Mouse (Mus musculus) adrenal gland, postnatal 4 days (tissue): ENCODE data around the gene Nkx3-2. TPM values are rescaled to one million over a fixed set of nuclear protein-coding genes. Genes with fewer than 3 reads are reported as not detected.

ENCODE experiments used
- DNase-seq, 2 experiments: peaks; one replicate each; pipeline ENCODE4 v3.0.0; 2021 to 2022; ENCODE audit warnings: low spot score in 2 of 2, mixed read lengths in 2 of 2
- total RNA-seq, 2 experiments: library from RNA; stranded (reverse); gene quantifications; 2 replicates each; pipeline ENCODE4 v1.2.3; 2021

The Nkx3-2 gene
- total RNA-seq, 2 experiments from 2014 or later: not detected

DNA sequence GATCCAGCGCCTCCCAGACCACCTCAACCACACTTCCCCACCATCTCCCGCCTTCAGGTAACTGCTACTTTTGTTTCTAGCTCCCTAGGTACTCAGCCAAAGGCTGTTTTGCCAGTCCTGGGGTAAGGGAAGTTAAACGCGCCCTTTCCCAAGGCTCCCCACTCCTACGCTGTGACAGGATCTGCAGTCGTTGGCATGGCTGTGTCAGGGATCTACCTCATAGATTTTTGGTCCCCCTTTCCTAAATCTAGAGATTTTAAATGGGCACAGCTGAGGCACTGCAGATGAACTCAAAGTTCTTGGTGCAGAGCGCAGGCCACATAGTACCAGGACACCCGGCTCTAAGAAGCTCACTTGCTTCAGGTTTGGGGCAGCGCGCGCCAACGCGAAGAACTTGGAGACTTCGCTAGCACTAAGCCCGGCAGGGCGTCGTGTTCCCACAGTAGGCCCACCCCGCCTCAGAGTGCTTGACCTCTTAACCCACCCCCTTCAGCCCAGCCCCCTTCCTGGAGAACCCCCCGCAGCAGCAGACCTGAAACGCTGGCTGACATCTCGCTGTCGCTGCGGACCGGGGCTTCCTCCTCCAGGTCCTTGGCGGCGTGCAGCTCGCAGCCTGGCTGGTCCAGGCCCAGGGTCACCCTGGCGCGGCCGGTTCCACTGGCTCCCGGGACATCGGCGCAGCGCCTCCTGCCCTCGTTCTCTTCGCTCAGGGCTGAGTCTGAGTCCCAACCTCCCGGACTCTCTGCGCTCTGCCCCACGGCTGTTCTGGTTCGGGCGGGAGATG, 1.2 kb downstream of the Nkx3-2 start:
- no peak for DNase-seq

- DNase-seq: no peak
Observed at GRCm38 (mm10) chr5:41762141-41762946, 2.0 kb downstream of the Nkx3-2 start.

- DNase-seq: no peak
Observed at GRCm38 (mm10) chr5:41761509-41762140, 2.7 kb downstream of the Nkx3-2 start.

- DNase-seq: no peak
Observed at GRCm38 (mm10) chr5:41760831-41761508, 3.3 kb downstream of the Nkx3-2 start.

GRCm38 (mm10) chr5:41760071-41760470, 4.2 kb downstream of the Nkx3-2 start:
- DNase-seq: no peak

GRCm38 (mm10) chr5:41758671-41759639, 5.3 kb downstream of the Nkx3-2 start:
- no peak for DNase-seq

- no peak for DNase-seq
Observed at GRCm38 (mm10) chr5:41757338-41757737, 7.0 kb downstream of the Nkx3-2 start.

GRCm38 (mm10) chr5:41756396-41756795, 7.9 kb downstream of the Nkx3-2 start:
- DNase-seq: no peak

- DNase-seq: no peak
Observed at GRCm38 (mm10) chr5:41755373-41755960, 8.8 kb downstream of the Nkx3-2 start.

DNA sequence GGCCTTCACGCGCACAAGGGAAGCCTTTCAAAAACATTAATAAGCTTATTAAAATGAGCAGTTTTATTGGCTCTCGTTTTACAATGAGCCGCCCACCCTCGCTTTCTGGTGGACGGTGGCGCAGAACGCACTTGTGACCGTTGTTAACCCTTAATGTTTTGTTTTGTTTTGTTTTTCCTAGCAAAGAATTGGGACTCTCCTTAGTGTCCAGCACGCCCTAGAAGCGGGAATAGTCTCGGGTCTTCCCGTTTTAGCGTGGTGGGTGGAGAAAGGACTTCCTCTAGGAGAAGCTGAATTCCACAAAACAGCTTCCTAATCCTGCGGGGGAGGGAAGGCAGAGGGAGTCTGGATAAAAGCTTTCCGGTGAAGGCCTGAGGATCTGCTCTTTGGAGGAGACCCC, 9.5 kb downstream of the Nkx3-2 start:
- DNase-seq: no peak

GRCm38 (mm10) chr5:41754226-41754775, 10.0 kb downstream of the Nkx3-2 start:
- no peak for DNase-seq

- no peak for DNase-seq
Observed at GRCm38 (mm10) chr5:41752721-41753120, 11.6 kb downstream of the Nkx3-2 start.

DNA sequence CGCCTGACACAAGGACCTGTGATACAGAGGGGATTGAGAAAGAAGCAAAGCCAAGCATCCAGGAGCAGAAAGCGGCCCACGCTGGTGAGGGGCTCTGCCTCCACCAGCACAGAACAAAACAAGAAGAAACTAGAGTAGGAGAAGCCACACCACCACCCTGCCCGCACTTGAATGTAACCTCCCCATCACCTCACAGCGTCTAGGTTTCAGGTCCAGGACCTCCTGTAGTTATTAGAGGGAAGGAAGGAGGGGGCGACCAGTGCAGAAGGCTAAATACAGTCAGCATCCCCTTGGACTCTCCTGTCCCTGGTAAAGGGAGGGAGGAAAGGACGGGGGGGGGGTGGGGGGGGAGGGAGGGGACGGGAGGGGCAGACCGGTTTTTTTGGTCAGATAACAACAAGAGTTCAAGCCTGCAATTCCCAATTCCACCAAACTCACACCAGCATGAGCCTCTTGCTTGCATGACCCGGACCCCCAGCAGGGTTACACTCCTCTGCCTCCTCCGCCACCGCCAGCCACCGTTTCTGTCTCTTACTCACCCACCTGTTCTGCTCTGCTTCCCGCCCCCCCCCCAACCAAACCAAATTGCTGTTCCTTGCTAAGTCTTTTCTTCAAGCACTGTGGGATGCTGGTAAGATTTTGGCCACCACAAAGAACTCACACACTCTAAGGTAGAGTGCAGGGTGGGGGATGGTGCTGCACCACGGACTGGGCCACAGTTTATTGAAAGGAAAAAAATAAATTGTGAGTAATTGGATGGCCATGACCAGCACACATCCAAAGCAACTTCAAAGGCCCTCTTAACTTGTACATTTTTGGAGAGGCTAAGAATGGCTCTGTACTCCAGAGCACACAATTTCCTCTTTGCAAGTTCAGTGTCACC, 19.2 kb downstream of the Nkx3-2 start:
- DNase-seq: no peak

- no peak for DNase-seq
Observed at GRCm38 (mm10) chr5:41744234-41744633, 20.1 kb downstream of the Nkx3-2 start.

- no peak for DNase-seq
Observed at GRCm38 (mm10) chr5:41738817-41739216, 25.5 kb downstream of the Nkx3-2 start.

GRCm38 (mm10) chr5:41737039-41737438, 27.3 kb downstream of the Nkx3-2 start:
- DNase-seq: no peak

- no peak for DNase-seq
Observed at GRCm38 (mm10) chr5:41727017-41727416, 37.3 kb downstream of the Nkx3-2 start.

- no peak for DNase-seq
Observed at GRCm38 (mm10) chr5:41725573-41725972, 38.7 kb downstream of the Nkx3-2 start.
